Mouse (Mus musculus) liver, embryonic 11.5 days (tissue): ENCODE results near the gene Evx2. TPM values are rescaled to one million over a fixed set of nuclear protein-coding genes. Genes with fewer than 3 reads are reported as not detected.
A peak's percentile ranks its signal among the peaks of the same experiment; 100 is the strongest.

ENCODE experiments used
- ATAC-seq: fragments of 200-750 bp; cut with Nextera tagmentation; replicated peaks from 2 replicates; pipeline ENCODE4 v1.8.0; 2017; ENCODE audit warnings: moderate number of reproducible peaks, mild to moderate bottlenecking, moderate TSS enrichment, moderate library complexity; ENCODE audit not compliant: low FRiP score
- DNase-seq: peaks from one replicate; pipeline ENCODE4 v3.0.0-alpha.2; 2017; ENCODE audit warnings: low spot score
- H3K27ac ChIP-seq: fragments of 300-500 bp; sonication (generic); 2 replicates; pipeline ENCODE4 v1.5.1; 2014; ENCODE audit warnings: mild to moderate bottlenecking, low read depth, low read length, control low read depth
- H3K27me3 ChIP-seq: fragments of 300-500 bp; sonication (generic); replicated peaks from 2 replicates; pipeline ENCODE4 v1.6.1; 2014; ENCODE audit warnings: low read length, mixed read lengths; ENCODE audit not compliant: control insufficient read depth, insufficient read depth
- H3K36me3 ChIP-seq: fragments of 300-500 bp; sonication (generic); 2 replicates; pipeline ENCODE4 v1.6.1; 2014; ENCODE audit warnings: mild to moderate bottlenecking, low read length, moderate library complexity, mixed read lengths; ENCODE audit not compliant: control insufficient read depth, insufficient read depth
- H3K4me1 ChIP-seq: fragments of 300-500 bp; sonication (generic); replicated peaks from 2 replicates; pipeline ENCODE4 v1.6.1; 2014; ENCODE audit warnings: low read length, mixed read lengths; ENCODE audit not compliant: control insufficient read depth, insufficient read depth
- H3K4me2 ChIP-seq: fragments of 300-500 bp; sonication (generic); 2 replicates; pipeline ENCODE4 v1.6.1; 2014; ENCODE audit warnings: mild to moderate bottlenecking, control low read depth, moderate library complexity
- H3K4me3 ChIP-seq: fragments of 300-500 bp; sonication (generic); 2 replicates; pipeline ENCODE4 v1.5.1; 2014; ENCODE audit warnings: low read depth, low read length, control low read depth
- H3K9ac ChIP-seq: fragments of 300-500 bp; sonication (generic); 2 replicates; pipeline ENCODE4 v1.6.1; 2014; ENCODE audit warnings: low read depth, low read length, control low read depth
- H3K9me3 ChIP-seq: fragments of 300-500 bp; sonication (generic); 2 replicates; pipeline ENCODE4 v1.6.1; 2016; ENCODE audit warnings: low read length, inconsistent platforms, mixed read lengths; ENCODE audit not compliant: control insufficient read depth
- WGBS: fragments of 180-500 bp; shearing (Covaris S2); extraction: QIAGEN DNeasy Blood & Tissue Kit; methylation state at CpG from one replicate; pipeline ENCODE4 v1.1.7; 2014; 5-methylcytosine and 5-hydroxymethylcytosine counted together
- polyA plus RNA-seq: library from polyadenylated mRNA; unstranded; fragments of >200 nt; fragmentation: Nextera tagmentation; extraction: Ambion mirVana; gene quantifications from 2 replicates; pipeline ENCODE4 v1.2.1, GENCODE M21; 2014

Gene Evx2
- polyA plus RNA-seq, 1 experiment from 2014 or later: 0.12 TPM

DNA sequence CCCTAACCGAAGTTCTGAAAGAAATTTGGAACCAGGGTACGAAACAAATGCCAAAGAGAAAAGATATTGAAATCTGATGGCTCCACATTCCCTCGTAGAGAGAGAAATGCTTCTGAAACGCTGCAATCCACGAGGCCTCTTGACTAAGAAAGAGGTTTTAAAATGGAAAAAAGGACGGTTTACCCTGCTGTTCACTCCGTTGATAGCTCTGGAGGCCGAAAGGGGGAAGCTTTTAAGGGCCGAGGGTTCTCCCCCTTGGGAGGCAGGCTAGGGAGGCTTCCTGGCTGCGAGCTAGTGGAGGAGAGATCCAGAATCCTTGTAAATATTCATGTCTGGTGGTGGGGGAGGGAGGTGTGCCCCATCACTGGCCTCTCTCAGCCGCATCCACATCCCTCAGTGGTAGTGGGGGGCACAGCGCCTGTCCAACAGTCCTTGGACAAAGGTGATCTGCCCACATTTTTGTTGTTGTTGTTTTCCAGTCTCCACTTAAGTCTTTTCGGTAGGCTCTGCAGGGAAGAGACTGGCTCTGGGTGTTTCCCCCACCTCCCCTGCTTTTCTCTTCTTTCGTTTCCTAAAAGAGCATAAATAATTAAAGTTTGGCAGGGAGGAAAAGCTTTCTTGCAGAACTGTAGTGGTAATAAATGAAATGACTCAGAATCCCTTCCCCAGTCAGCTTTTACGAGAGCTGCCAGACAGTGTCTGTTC, 19.7 kb upstream of the Evx2 start, which contains the start of gene Hoxd11:
Gene Hoxd11 (plus strand): TSS at position 667 of the 705 bp plus-strand sequence.
- no peak within 1 kb of the TSS for H3K9ac ChIP-seq
- no peak within 1 kb of the TSS for H3K4me3 ChIP-seq
- peaks cover 7% of the 10 kb centered on the region; the same call in 1 of the 2 replicates for H3K4me1 ChIP-seq
- H3K27ac ChIP-seq: no peak within 1 kb of the TSS
- WGBS: 5% methylated on average over 15 of the region's 15 CpGs
- H3K9me3 ChIP-seq: no peaks in the 10 kb centered on the region
- H3K36me3 ChIP-seq: no peaks in the 10 kb centered on the region
- DNase-seq (no peak), ATAC-seq (no peak)
- peaks cover 100% of the 10 kb centered on the region for H3K27me3 ChIP-seq
- H3K4me2 ChIP-seq: peak within 1 kb of the TSS; percentile 6; the same call in 1 of the 2 replicates

DNA sequence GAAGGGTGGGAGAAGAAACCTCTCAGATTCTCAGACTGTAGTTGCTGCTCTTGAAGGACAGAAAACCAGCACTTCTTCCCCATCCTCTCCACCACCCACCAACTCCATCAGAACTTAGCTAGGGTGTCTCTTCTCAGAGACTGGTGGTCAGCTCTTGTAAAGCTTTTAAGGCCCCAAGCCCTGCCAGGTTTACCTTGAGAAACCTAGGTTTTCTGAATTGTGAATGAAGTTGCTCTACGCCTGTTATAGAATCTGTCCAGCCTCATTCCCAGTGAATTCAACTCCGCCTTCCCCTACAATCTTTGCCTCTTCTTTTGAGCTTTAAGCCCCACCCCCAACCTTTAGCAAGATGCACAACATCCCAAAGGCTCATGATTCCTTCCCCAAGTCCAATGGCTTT, 17.7 kb upstream of the Evx2 start:
- WGBS: 9% methylated on average over 2 of the region's 2 CpGs
- Histone ChIP-seq H3K4me2 (no peak overlapping the region), H3K9ac (no peak overlapping the region), H3K27me3 (peaks cover 100% of the 10 kb centered on the region), H3K9me3 (no peaks in the 10 kb centered on the region), H3K27ac (no peak overlapping the region), H3K36me3 (no peaks in the 10 kb centered on the region), H3K4me1 (0 out of 2 replicates have a peak, but pooled peaks cover 3% of the 10 kb centered on the region), H3K4me3 (no peak overlapping the region)
- ATAC-seq: no peak
- DNase-seq: no peak

DNA sequence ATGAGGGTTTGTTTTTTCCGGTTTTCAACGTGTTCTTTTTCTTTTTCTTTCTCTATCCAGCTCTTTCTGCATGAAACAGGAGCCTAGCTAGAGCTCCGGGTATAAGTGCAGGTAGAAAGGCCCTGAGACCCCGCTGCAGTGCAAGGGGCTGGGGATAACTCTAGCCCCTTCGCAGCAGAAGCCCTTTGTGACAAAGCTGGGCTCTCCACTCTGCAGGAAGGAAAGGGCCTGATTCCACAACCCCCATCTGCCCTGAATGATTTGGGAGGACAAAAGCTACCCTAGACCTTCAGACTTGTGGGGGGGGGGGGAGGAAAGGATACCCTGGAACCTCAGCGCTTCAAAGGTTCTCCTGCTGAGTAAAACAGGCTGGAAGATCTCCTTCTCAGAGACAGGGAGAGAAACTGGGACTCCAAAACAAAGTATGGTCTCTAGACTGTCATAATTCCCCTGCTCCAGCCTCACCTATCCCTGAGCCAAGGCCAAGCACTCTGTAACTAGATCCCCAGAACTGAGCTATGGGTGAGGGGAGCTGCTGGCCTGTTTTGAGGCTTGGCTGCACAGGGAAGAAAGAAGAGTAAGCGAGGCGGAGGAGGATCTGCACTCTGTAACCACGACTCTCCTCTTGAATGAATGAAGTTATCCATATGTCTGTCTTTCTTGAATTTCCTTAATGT, 17.2 kb upstream of the Evx2 start:
- H3K4me3 ChIP-seq: no peak overlapping the region
- H3K4me2 ChIP-seq: no peak overlapping the region
- ATAC-seq: no peak
- no peaks in the 10 kb centered on the region for H3K9me3 ChIP-seq
- 4% methylated on average over 9 of the region's 9 CpGs for WGBS
- H3K27ac ChIP-seq: no peak overlapping the region
- no peaks in the 10 kb centered on the region for H3K4me1 ChIP-seq
- no peak overlapping the region for H3K9ac ChIP-seq
- H3K36me3 ChIP-seq: no peaks in the 10 kb centered on the region
- peak; percentile 30 for DNase-seq
- peaks cover 100% of the 10 kb centered on the region for H3K27me3 ChIP-seq

DNA sequence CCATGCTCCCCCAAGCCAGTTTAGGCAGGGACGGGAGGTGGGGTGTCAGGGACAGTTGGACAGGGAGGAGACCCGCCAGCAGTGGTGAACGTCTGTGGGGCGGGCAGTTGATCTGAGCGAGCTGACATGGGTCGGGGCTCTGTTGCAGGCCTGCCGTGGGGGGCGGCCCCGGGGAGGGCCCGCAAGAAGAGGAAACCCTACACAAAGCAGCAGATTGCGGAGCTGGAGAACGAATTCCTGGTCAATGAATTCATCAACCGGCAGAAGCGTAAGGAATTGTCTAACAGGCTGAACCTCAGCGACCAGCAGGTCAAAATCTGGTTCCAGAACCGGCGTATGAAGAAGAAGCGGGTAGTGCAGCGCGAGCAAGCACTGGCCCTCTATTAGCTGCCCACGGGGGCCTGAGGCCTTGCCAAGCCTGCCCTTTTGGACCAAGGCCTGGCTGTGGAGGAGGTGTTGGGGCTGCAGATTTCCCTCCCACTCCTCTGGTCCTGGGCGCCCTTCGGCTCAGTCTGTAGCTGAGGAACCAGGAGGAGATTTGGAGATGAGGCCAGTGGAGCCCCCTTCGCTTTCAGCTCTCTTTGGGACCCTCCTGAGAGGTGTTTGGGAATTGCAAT, 16.4 kb upstream of the Evx2 start:
- no peaks in the 10 kb centered on the region for H3K4me1 ChIP-seq
- H3K9ac ChIP-seq: no peak overlapping the region
- H3K27ac ChIP-seq: no peak overlapping the region
- peaks cover 100% of the 10 kb centered on the region for H3K27me3 ChIP-seq
- DNase-seq (peak; percentile 31), ATAC-seq (no peak)
- 7% methylated on average over 24 of the region's 24 CpGs for WGBS
- H3K9me3 ChIP-seq: no peaks in the 10 kb centered on the region
- no peak overlapping the region for H3K4me2 ChIP-seq
- H3K36me3 ChIP-seq: no peaks in the 10 kb centered on the region
- no peak overlapping the region for H3K4me3 ChIP-seq

DNA sequence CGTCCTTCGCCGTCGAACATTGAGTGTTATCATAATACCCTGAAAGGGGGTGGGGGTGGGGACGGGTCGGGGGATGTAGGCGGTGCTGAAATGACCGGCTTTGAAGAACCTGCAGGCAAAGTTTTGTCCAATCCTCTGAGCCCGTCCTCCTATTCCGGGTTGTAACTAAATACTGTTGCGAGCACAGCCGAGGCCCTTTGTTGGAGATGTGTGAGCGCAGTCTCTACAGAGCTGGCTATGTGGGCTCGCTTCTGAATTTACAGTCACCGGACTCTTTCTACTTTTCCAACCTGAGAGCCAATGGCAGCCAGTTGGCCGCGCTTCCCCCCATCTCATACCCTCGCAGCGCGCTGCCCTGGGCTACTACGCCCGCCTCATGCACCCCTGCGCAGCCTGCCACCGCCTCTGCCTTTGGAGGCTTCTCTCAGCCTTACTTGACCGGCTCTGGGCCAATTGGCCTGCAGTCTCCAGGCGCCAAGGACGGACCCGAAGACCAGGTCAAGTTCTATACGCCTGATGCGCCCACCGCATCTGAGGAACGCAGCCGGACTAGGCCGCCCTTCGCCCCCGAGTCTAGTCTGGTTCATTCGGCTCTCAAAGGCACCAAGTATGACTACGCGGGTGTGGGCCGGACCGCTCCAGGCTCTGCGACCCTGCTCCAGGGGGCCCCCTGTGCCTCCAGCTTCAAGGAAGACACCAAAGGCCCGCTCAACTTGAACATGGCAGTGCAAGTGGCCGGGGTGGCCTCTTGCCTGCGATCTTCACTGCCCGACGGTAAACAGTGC, 15.7 kb upstream of the Evx2 start, which contains the start of gene Hoxd12:
Gene Hoxd12 (plus strand): TSS at position 133 of the 785 bp plus-strand sequence.
- Histone ChIP-seq H3K27me3 (peaks cover 99% of the 10 kb centered on the region), H3K4me3 (no peak within 1 kb of the TSS), H3K9ac (no peak within 1 kb of the TSS), H3K27ac (no peak within 1 kb of the TSS), H3K36me3 (no peaks in the 10 kb centered on the region), H3K9me3 (no peaks in the 10 kb centered on the region), H3K4me1 (no peaks in the 10 kb centered on the region), H3K4me2 (no peak within 1 kb of the TSS)
- WGBS: 5% methylated on average over 47 of the region's 47 CpGs
- DNase-seq: peak; percentile 34
- ATAC-seq: no peak

DNA sequence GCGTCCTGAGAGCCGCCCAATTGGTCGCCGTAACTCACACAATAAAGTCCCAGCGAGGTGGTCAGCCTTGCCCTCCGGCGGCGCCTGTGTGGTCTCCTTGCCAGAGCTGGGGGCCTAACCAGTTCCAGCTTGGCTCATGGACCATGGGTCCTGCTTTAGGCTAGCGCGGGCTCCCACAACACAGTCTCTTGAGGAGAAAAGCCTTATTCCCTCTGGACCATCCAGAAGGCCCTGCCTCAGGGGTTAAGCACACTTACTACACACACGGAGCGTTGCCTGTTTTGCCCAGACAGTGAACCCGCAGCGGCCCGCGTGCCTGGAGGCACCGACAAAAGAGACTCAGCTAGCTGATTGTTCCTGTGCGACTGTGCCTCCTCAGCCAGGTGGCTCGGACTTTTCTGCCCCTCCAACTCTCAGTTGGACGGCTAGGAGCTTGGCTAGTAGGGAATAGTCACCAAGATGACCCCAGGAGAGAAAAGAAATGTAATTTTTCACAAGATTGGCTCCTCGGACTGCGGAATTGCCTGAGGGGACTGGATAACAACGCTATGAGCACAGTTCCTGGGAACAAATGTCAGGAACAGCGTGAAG, 14.6 kb upstream of the Evx2 start:
- H3K4me3 ChIP-seq: no peak overlapping the region
- no peak overlapping the region for H3K9ac ChIP-seq
- H3K4me1 ChIP-seq: no peaks in the 10 kb centered on the region
- no peaks in the 10 kb centered on the region for H3K9me3 ChIP-seq
- WGBS: 5% methylated on average over 24 of the region's 24 CpGs
- peaks cover 99% of the 10 kb centered on the region for H3K27me3 ChIP-seq
- H3K27ac ChIP-seq: no peak overlapping the region
- no peaks in the 10 kb centered on the region for H3K36me3 ChIP-seq
- no peak overlapping the region for H3K4me2 ChIP-seq
- ATAC-seq (no peak), DNase-seq (peak; percentile 36)

DNA sequence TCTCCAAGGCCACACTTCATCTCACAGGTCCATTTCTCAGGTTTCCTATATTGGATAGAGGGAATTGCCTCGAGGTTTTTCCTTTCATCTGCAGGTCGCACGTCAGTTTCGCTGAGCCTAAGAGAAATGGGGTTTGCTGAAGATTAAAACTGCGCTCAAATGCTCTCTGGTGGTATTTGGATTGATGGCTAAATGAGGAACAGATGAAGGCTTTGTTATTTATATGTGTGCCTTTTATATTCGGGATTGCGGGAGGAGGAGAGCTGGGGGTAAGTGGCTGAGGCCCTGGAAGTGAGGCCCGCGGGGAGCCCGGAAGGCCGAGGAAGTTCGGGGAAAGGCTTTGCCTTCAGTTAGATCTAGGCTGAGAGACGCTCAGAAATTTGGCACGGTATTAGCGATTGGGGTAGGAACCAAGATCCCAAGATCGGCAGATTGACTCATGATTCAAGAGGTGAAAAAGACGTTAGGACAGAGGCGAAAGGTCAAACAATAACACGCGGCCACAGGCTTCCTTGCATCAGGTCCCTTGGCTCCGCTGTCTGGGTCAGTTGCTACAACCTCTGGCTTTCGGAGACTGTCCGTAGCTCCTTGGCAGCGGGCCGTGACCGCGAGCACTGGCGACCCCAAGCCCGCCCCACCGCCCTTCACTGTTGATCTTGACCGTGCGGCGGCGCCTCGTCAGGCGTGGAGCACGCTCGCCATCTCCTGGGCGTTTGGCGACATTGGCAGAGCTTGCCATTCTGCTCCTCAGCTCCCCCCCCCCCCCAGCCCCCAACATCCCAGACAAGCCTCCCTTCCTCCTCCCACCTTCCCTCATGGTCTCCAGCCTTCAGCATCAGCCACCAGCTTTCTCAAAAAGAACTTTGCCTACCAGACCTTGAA, 13.4 kb upstream of the Evx2 start:
- DNase-seq (peak; percentile 41), ATAC-seq (peak; percentile 43; the same call in 1 of the 2 replicates)
- no peaks in the 10 kb centered on the region for H3K36me3 ChIP-seq
- H3K4me1 ChIP-seq: peaks cover 6% of the 10 kb centered on the region
- H3K9me3 ChIP-seq: no peaks in the 10 kb centered on the region
- H3K4me2 ChIP-seq: peak overlapping the region; percentile 67
- peaks cover 99% of the 10 kb centered on the region for H3K27me3 ChIP-seq
- H3K27ac ChIP-seq: no peak overlapping the region
- 2% methylated on average over 40 of the region's 40 CpGs for WGBS
- no peak overlapping the region for H3K9ac ChIP-seq
- H3K4me3 ChIP-seq: peak overlapping the region; percentile 39
